In the genomic region with DNA sequence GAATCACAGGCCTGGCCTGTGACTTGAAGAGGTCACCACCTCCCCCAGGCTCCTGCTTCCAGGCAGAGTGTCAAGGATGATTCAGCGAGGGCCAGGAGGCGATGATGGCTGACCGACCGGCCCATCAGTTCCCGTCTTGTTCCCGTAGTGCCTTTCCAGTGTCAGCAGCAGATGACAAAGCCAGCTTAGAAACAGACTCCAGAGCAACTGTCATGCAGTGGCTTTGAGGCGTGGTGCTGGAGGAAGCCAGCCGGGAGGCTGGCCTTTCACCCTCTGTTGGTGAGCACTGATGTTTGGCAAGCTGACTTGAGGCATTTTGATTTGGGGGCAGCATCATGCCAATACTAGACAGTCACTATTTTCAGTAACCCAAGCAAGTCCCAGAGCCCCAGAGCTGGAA, we compare ENCODE assay signal across 8 mouse cellular contexts. TPM values are rescaled to one million over a fixed set of nuclear protein-coding genes. Genes with fewer than 3 reads are reported as not detected.
DNase-seq lines count a peak whose midpoint lies in the region; ATAC-seq lines count a peak whose summit lies in the region.

No protein-coding gene starts in this region.

- H3K9ac ChIP-seq in forebrain, embryonic 16.5 days (replicated peaks; ENCODE audit: low read depth, low read length), result 0 out of 2 replicates have a peak overlapping the region, but pooled peaks have one; percentile 8

- 0 out of 2 replicates have a peak, but pooled peaks have one; percentile 9 for ATAC-seq in common myeloid progenitor, adult 5-6 weeks (replicated peaks; ENCODE audit: low read depth, poor library complexity, severe bottlenecking)
- ATAC-seq in forebrain, embryonic 16.5 days, result no peak
- ATAC-seq in erythroblast, adult 5-6 weeks (replicated peaks; ENCODE audit: low FRiP score, poor library complexity, severe bottlenecking), result no peak

- H3K4me3 ChIP-seq in forebrain, embryonic 16.5 days (replicated peaks; ENCODE audit: low read length), result no peak overlapping the region

- H3K27me3 ChIP-seq in forebrain, embryonic 16.5 days (replicated peaks; ENCODE audit: control insufficient read depth, insufficient read depth, low read length), result no peaks in the 10 kb centered on the region

- no peaks in the 10 kb centered on the region for H3K9me3 ChIP-seq in forebrain, embryonic 16.5 days (ENCODE audit: control insufficient read depth, low read length)

- H3K4me2 ChIP-seq in forebrain, embryonic 16.5 days (ENCODE audit: low read length), result peak overlapping the region; percentile 77

- DNase-seq in layer of hippocampus, adult 8-10 months (ENCODE audit: low spot score in 2 of 2), result peak; percentile 36 to 56
- no peak for DNase-seq in layer of hippocampus, postnatal 10 days (ENCODE audit: low spot score in 2 of 2)
- DNase-seq in lung, postnatal 10 days, result peak; percentile 32
- DNase-seq in frontal cortex, postnatal 10 days (ENCODE audit: low spot score in 2 of 2), result no peak
- no peak for DNase-seq in urinary bladder, postnatal 10 days (ENCODE audit: low spot score)

- H3K36me3 ChIP-seq in forebrain, embryonic 16.5 days (ENCODE audit: control insufficient read depth, insufficient read depth), result no peaks in the 10 kb centered on the region

- whole genome bisulfite sequencing in forebrain, embryonic 16.5 days, result 21% methylated on average over 8 of the region's 8 CpGs

- H3K4me1 ChIP-seq in forebrain, embryonic 16.5 days (replicated peaks; ENCODE audit: control insufficient read depth, insufficient read depth, low read length), result peaks cover 89% of the 10 kb centered on the region

- H3K27ac ChIP-seq in forebrain, embryonic 16.5 days (ENCODE audit: low read length), result no peak overlapping the region

RNA-seq across cellular contexts. Expression of a gene that starts 6.3 kb away (rescaled TPM):
- 10 to 100 TPM; 47.8 to 62.3 (median 56.9) TPM for total RNA-seq in layer of hippocampus, adult 8-10 months (2022)
- total RNA-seq in layer of hippocampus, postnatal 10 days (2021), result 10 to 100 TPM; 63.2 to 72.5 TPM
- total RNA-seq in common myeloid progenitor, adult 5-6 weeks (2017), result 42.9 and 67.2 TPM in 2 replicates
- polyA plus RNA-seq in forebrain, embryonic 16.5 days (2015; fragmentation: Nextera tagmentation; extraction: Ambion mirVana), result 36.8 and 42.5 TPM in 2 replicates
- 10.8 and 24.0 TPM in 2 replicates for total RNA-seq in erythroblast, adult 5-6 weeks (2015; ENCODE audit: low replicate concordance)
- 11.6 and 16.6 TPM in 2 replicates for total RNA-seq in erythroblast, adult 5-6 weeks (2017; ENCODE audit: low replicate concordance)

Comparison
In these comparisons a context has a peak if more than half of its experiments do, and no peak if none do; other contexts are left out.
1. DNase-seq: peak in layer of hippocampus, adult 8-10 months (2 of 2) and lung, postnatal 10 days (single experiment); none in layer of hippocampus, postnatal 10 days (0 of 2), frontal cortex, postnatal 10 days (0 of 2) and urinary bladder, postnatal 10 days (single experiment).